Mouse (Mus musculus): ENCODE data around the gene Vmn1r197. TPM values are rescaled to one million over a fixed set of nuclear protein-coding genes. Genes with fewer than 3 reads are reported as not detected.
"Not testable (repeated sequence)": the region's sequence is repeated elsewhere in the genome, so short reads cannot be mapped to it uniquely, and the experiment has no call there.

The Vmn1r197 gene
- polyA plus RNA-seq, 1 experiment from 2014 or later: not detected

GRCm38 (mm10) chr13:22350813-22351212 lies 26.4 kb downstream of the Vmn1r197 start:
- 70% methylated on average over 1 of the region's 1 CpGs for WGBS
- H3K9ac ChIP-seq (ENCODE audit: low read depth, low read length): no peak overlapping the region
- peak; percentile 66 for ATAC-seq
- no peaks in the 10 kb centered on the region for H3K4me1 ChIP-seq (ENCODE audit: control insufficient read depth, insufficient read depth, low read length)
- H3K9me3 ChIP-seq (ENCODE audit: control insufficient read depth, low read length): no peaks in the 10 kb centered on the region
- H3K27me3 ChIP-seq (replicated peaks; ENCODE audit: control insufficient read depth, insufficient read depth, low read length): no peaks in the 10 kb centered on the region
- H3K4me2 ChIP-seq (ENCODE audit: low read depth, low read length): no peak overlapping the region
- H3K36me3 ChIP-seq (ENCODE audit: control insufficient read depth, insufficient read depth, low read length): no peaks in the 10 kb centered on the region
- H3K4me3 ChIP-seq (ENCODE audit: low read length): no peak overlapping the region
- H3K27ac ChIP-seq (ENCODE audit: low read length): no peak overlapping the region

GRCm38 (mm10) chr13:22379518-22379917 lies 55.1 kb downstream of the Vmn1r197 start, which contains the start of gene Vmn1r199:
Gene Vmn1r199 (plus strand): TSS chr13:22379818.
- Histone ChIP-seq H3K36me3 (ENCODE audit: control insufficient read depth, insufficient read depth, low read length) (no peaks in the 10 kb centered on the region), H3K4me2 (ENCODE audit: low read depth, low read length) (no peak within 1 kb of the TSS), H3K27me3 (replicated peaks; ENCODE audit: control insufficient read depth, insufficient read depth, low read length) (no peaks in the 10 kb centered on the region), H3K27ac (ENCODE audit: low read length) (no peak within 1 kb of the TSS), H3K4me1 (ENCODE audit: control insufficient read depth, insufficient read depth, low read length) (no peaks in the 10 kb centered on the region), H3K9ac (ENCODE audit: low read depth, low read length) (no peak within 1 kb of the TSS), H3K9me3 (ENCODE audit: control insufficient read depth, low read length) (no peaks in the 10 kb centered on the region), H3K4me3 (ENCODE audit: low read length) (no peak within 1 kb of the TSS)
- WGBS: 79% methylated on average over 2 of the region's 2 CpGs
- no peak for ATAC-seq

DNA sequence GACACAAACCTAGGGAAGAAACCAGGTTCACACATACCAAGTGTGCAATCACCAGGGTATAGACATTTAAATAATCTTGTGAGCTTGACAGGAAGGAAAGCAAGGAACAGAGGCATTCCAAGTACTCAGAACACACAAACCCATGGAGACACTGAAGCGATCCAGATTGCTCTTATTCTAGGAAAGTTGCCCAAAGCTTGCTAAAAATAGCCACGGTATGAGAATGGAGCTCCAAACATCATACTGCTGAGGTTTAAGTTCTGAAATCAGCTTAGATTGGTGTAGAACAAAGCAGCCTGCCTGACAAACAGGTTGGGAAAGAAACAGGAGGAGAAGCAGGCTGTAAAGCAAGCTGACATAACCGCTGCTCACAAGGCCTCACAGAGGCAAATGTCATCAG lies 56.7 kb downstream of the Vmn1r197 start:
- not testable (repeated sequence) for H3K36me3 ChIP-seq (ENCODE audit: control insufficient read depth, insufficient read depth, low read length); H3K4me3 ChIP-seq (ENCODE audit: low read length); ATAC-seq; H3K4me1 ChIP-seq (ENCODE audit: control insufficient read depth, insufficient read depth, low read length); H3K4me2 ChIP-seq (ENCODE audit: low read depth, low read length); H3K9me3 ChIP-seq (ENCODE audit: control insufficient read depth, low read length); H3K27me3 ChIP-seq (replicated peaks; ENCODE audit: control insufficient read depth, insufficient read depth, low read length); H3K9ac ChIP-seq (ENCODE audit: low read depth, low read length)
- WGBS: 48% methylated on average over 3 of the region's 3 CpGs
- H3K27ac ChIP-seq (ENCODE audit: low read length): peak overlapping the region; percentile 48; the same call in 1 of the 2 replicates

Other genes starting within 250 kb of the Vmn1r197 start
- not detected in 2 replicates for gene Vmn1r188, start 240.1 kb upstream of the Vmn1r197 start, polyA plus RNA-seq (2015; fragmentation: Nextera tagmentation; extraction: Ambion mirVana)
- not detected in 2 replicates for gene Vmn1r189, start 218.8 kb upstream of the Vmn1r197 start, polyA plus RNA-seq (2015; fragmentation: Nextera tagmentation; extraction: Ambion mirVana)
- not detected in 2 replicates for gene Vmn1r191, start 140.6 kb upstream of the Vmn1r197 start, polyA plus RNA-seq (2015; fragmentation: Nextera tagmentation; extraction: Ambion mirVana)
- not detected in 2 replicates for gene Vmn1r192, start 133.4 kb upstream of the Vmn1r197 start, polyA plus RNA-seq (2015; fragmentation: Nextera tagmentation; extraction: Ambion mirVana)
- gene Vmn1r193, start 101.4 kb upstream of the Vmn1r197 start, polyA plus RNA-seq (2015; fragmentation: Nextera tagmentation; extraction: Ambion mirVana): not detected in 2 replicates
- gene Vmn1r194, start 80.4 kb upstream of the Vmn1r197 start, polyA plus RNA-seq (2015; fragmentation: Nextera tagmentation; extraction: Ambion mirVana): not detected in 2 replicates
- gene Vmn1r195, start 54.1 kb upstream of the Vmn1r197 start, polyA plus RNA-seq (2015; fragmentation: Nextera tagmentation; extraction: Ambion mirVana): not detected in 2 replicates
- gene Vmn1r196, start 34.7 kb upstream of the Vmn1r197 start, polyA plus RNA-seq (2015; fragmentation: Nextera tagmentation; extraction: Ambion mirVana): not detected in 2 replicates
- not detected in 2 replicates for gene Vmn1r198, start 25.8 kb downstream of the Vmn1r197 start, polyA plus RNA-seq (2015; fragmentation: Nextera tagmentation; extraction: Ambion mirVana)
- not detected in 2 replicates for gene Vmn1r199, start 55.2 kb downstream of the Vmn1r197 start, polyA plus RNA-seq (2015; fragmentation: Nextera tagmentation; extraction: Ambion mirVana)
- gene Vmn1r200, start 65.8 kb downstream of the Vmn1r197 start, polyA plus RNA-seq (2015; fragmentation: Nextera tagmentation; extraction: Ambion mirVana): not detected in 2 replicates
- not detected in 2 replicates for gene Vmn1r201, start 147.3 kb downstream of the Vmn1r197 start, polyA plus RNA-seq (2015; fragmentation: Nextera tagmentation; extraction: Ambion mirVana)
- not detected in 2 replicates for gene Vmn1r202, start 180.8 kb downstream of the Vmn1r197 start, polyA plus RNA-seq (2015; fragmentation: Nextera tagmentation; extraction: Ambion mirVana)
- gene Vmn1r203, start 193.5 kb downstream of the Vmn1r197 start, polyA plus RNA-seq (2015; fragmentation: Nextera tagmentation; extraction: Ambion mirVana): not detected in 2 replicates
- not detected in 2 replicates for gene Vmn1r204, start 228.6 kb downstream of the Vmn1r197 start, polyA plus RNA-seq (2015; fragmentation: Nextera tagmentation; extraction: Ambion mirVana)